Mouse (Mus musculus) T-helper 1 cell (primary cell): Measurements from ENCODE around the gene Cobl.

Experiments
- in situ Hi-C: fragments of 300-600 bp; cut with MboI, MseI; formaldehyde crosslinking; loops from one replicate; pipeline ENCODE4 v1.15.1; 2025; ENCODE audit warnings: high pct_unique_total_duplicates

Gene Cobl

DNA sequence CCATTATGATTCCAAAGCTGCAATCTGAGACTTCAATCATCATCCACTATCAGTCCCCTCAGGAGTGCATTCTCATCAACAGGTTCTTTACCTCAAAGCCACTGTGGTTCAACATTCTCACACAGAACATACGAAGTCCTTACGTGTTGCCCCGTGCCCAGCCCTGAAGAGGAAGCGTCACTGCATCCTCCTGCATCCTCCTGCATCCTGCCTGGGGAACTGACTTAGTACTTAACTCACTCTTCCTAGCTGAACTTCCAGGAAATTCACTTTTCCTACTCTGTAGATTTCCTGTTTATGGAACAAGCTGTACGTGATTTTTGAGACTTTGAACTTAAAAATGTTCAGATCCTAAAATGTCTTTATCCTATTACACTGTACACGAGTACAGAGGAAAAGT lies 153.3 kb downstream of the Cobl start:
- in situ Hi-C loops = loop anchor here (10.0 kb wide), 1 partner anchor 197 kb away; no protein-coding TSS in a partner anchor

DNA sequence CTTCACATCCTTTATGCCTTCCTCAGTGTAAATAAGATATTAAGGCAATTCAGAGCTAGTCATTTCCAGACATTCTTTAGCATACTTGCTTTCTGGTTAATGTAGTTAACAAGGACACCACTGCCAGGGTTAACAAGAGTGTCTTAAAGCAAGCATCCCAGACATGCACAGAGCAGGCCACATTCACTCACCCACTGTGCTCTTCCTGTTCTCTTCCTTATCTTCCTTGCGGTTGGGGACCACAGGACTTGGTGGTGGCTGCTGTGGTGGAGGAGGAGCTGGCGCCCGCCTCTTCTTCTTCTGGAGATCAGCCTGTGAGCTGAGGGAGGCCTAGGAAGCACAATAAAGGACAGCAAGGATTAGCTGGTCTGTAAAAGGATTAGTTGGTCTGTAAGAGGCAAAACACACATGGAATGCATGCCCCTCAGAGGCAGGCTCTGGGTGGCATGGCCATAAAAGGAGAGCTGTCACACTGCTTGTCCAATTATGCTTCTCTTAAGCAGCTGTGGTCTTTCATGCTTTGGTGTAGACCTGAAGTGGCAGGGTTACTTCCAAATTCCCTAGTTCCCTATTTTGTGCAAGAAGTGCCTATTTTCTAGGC lies 155.2 kb downstream of the Cobl start:
- in situ Hi-C loops = loop anchor here (10.0 kb wide), 1 partner anchor 195 kb away; no protein-coding TSS in a partner anchor

DNA sequence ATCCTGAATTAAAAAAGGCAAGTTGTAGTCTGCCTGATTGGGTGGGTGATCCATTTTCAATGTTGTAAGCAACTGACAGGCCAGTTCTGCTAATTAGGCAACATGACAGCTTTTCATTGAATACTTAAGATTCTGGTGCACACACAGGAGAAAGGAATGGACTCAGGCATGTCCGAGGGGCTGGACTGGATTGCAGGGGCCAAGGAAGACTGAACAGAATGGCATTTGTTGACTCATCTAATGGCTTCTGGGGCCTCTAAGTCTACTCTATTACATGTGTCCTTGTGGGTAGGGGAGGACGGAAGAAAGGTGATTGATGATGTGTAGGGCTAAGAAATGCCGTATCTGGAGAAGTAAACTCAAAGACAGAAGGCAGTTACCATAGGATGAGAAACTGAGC lies 159.9 kb downstream of the Cobl start:
- in situ Hi-C loops = no loop called here

DNA sequence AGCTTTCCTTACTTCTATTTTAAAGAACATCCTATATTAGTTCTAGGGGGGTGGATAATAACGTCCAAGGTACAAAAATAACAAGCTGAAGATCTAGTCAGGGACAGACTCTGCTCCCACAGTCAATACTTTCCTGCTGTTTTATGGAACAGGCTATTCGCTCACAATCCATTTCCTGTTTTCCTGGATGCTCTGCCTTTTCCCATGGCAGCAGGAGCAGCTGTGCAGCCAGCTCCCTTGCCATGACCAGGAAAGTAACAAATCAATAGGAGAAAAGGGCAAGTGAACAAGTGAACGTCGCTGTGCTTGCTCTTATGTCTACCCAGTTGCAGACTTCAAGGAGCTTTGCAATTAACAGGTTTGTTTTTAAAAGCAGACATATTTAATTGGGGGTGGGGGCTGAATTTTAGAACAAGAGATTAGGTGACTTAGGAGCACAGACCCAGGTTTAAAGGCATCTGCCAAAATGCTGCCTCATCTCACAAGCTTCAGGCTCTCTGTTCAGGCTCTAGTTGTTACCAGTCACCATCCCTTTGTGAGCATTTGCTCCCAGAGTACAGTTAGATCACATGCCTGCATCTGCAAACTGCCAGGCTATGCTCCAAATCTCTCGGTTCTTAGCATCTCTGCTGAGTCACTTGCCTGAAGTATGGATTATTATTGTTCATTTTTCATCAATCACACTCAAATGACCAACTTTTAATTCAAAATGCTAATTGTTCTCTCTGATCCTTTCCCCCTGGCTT lies 164.9 kb downstream of the Cobl start:
- in situ Hi-C loops = loop anchor here (25.0 kb wide), 1 partner anchor 488 kb away; the partner anchor contains the start of gene Fignl1

DNA sequence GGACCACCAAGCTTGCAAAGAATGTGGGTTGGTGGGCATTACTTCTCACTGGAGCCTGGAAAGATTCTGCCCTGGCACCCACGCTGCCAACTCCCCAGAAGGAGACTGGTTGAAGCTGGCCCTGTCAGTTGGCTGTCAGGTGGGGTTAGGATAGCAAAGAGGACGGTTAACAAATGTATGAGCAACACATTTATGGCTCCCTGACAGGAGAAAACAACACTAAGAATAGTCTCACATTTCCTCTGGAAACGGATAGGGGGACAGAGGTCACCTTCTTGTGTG lies 173.2 kb downstream of the Cobl start:
- in situ Hi-C loops = loop anchor here (25.0 kb wide), 1 partner anchor 479 kb away; the partner anchor contains the start of gene Fignl1

DNA sequence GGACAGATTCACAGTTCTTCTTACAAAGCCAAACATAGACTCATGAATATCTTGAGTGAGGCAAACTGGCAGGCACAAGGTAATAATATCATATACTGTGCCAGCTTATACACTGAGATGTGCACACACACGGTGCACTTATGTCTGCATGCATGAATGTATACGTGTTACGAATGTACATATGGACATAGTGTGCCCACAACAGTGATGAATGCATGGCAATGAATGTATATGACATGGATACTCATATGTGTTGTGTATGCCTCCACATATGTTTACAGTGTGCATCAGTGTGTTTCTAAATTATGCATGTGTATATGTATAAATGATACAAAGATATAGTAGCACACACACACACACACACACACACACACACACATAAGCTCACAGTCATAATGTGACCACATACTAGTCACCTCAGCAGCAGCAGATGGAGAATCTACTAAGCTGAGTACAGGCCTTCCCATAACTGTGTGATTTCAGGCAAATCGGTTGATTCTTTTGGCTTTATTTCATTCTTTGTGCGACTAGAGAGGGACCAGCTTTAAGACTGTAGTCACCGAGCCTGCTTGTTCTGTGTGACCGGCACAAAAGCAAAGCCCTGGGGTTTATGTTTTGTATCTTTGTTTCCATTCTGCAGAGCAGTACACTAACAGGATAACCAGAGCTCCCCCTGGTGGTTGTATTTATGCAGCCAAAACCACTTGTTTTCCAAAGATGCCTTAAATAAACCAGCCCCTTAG lies 173.7 kb downstream of the Cobl start:
- in situ Hi-C loops = loop anchor here (25.0 kb wide), 1 partner anchor 479 kb away; the partner anchor contains the start of gene Fignl1

DNA sequence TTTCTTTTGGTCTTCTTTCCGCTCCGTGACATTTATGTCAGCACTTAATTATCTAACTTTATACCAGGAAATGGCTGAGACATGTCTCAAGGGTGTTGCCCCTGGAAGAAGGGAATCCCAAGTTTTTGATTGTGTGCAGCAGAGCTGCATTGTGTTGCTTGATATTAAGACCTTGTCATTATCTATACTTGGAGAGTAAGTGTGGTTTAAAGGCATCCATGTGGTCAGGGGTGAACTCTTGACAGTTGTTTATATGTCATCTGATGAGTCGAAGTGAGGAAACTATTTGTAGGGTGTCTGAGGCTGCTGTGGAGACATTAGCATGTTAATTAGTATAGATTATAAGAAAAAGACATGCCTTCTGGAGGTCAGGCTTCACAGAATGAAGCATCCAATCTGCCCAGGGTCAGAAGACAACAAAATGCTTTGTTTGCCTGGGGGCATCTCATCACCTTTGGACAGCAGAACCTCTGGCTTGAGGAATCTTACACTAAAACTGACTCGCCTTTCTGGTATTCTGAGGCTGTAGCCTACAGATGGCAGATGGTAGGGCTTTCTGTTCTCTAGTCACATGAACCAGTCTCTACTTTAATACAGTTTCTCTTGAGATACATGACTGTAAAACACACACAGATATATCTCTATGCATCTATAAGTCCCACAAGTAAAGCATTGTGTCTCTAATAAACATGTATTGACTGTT lies 179.3 kb downstream of the Cobl start:
- in situ Hi-C loops = loop anchor here (10.0 to 25.0 kb wide), 2 partner anchors 431 to 473 kb away; partner anchors contain the start of gene Fignl1

DNA sequence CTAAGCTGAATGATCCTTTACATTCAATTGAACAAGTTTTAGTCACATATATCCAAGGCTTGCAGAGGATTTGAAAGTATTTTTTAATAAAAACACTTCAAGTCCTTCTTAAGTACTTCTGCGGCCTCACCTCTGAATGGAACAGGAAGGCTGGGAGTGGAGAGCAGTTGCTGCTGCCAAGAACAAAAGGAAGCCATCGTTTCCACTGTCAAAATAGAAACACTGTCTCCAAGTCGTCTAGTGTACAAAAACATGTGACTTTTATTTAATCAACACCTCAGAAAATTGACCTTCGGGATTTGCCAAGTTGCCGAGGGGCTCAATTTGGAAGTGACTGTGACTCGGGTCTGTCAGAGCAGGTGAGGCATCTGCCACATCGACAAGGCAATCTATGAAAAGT lies 184.0 kb downstream of the Cobl start:
- in situ Hi-C loops = loop anchor here (10.0 to 25.0 kb wide), 2 partner anchors 426 to 468 kb away; partner anchors contain the start of gene Fignl1

DNA sequence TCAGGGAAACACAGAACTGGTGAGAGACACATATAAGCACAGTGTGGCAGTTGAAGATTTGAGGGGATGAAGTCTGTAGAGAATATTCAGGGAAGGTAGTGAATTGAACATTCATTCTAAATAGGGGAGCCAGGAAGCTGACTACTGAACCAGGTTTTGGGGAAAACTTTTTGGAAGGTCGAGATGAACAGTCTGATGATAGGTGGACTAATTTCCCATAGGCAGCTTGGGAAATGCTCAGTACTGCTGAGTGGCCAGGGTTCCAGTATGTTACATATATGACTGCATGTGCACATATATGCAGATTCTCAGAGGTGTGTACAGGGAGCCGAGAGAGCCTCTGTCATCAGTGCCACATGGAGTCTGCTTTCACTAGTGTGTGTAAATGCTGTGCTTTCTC lies 190.5 kb downstream of the Cobl start:
- in situ Hi-C loops = no loop called here

DNA sequence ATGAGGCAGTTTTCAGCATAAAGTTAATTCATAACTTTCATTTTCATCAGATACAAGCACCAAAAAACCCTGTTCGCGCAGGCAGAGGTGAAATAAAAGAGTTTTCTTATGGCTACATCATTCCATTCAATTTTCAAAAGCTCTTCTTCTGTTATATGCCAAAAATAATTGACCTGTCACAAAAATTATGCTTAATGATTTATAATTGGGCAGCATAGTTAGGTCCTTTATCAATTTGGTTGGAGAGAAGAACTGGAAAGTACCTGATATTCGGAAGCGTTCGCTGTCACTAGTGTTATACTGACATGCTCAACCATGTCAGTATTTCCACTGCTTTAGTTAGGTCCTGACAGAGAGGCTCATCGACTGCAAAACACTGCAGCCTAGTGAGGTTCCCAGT lies 191.0 kb downstream of the Cobl start:
- in situ Hi-C loops = no loop called here

DNA sequence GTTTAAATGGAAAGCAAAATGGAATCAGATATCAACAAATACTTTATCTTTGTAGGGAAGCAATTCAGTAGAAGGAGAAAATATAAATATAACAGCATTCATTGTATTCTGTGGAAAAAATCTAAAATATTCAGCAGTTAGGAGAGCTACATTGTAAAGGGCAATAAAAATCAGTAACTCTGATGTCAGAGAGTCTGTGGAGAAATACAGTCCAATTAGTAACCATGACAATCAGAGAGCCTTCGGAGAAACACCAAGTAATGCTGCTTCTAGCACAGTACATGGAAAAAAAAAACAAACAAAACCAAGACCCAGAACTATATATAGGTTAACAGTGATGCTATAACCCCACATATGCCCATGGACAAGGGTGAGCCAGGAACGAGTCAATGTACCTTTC lies 206.3 kb downstream of the Cobl start:
- in situ Hi-C loops = no loop called here

DNA sequence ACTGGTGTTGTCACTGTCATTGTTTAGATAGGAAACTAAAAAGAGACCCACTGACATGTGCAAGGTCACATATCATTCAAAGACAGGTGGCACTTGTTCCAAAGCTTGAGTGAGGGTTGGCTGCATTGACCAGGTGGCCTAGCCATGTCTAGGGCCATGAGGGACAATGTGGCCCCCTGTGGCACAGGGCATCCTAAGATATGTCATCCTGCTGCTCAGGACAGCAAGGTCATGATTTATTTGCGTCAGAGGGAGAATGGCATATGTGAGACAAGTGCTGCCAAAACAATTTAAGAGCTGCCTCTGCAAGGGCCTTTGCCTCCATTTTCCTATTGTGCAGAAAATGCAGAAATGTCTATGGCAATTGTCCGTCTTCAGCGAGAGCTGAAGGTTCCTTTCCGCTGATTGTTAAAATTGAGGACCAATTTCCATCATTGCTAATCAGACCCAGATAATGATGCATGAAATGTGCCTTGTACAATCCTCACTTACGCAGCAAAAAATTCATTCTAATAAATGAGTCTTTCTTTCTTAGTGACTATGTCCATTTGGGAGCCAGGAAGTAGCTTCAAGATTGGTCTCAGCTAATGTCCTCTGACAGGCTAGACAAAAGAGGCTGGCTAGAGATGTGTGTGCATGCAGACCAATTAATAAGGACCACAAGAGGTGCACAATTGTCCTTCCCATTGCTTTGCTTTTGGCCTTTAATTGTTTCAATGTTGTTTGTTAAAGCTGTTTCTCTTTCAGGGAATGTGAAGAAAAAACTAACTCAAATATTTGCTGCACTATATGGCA lies 207.2 kb downstream of the Cobl start:
- in situ Hi-C loops = no loop called here

DNA sequence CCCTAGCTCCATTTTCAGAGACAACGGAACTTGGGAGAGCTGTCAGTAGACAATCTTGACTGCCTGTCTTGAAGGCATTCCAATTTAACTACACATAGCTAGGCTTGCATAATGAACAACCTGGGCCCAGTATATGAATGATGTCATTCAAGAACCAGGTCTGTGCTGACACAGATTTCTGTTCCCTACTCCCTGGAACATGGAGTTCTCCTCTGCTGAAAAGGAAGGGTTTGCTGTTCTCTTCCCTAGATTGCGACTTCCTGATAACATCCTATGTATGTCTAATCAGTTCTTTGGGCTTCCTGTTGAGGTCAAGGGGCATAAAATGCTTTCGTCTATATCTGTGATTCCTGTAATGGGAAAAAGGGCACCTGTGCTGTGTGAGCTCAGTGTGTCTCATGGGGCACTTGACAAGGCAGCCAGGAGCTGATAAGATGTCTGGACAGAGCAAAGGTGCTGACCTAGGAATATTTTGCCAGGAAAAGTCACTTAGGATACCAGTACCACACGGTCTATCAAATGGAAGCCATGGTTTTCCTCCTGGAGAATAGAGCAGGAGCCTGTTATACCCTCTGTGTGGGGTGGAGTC lies 219.3 kb downstream of the Cobl start:
- in situ Hi-C loops = no loop called here

DNA sequence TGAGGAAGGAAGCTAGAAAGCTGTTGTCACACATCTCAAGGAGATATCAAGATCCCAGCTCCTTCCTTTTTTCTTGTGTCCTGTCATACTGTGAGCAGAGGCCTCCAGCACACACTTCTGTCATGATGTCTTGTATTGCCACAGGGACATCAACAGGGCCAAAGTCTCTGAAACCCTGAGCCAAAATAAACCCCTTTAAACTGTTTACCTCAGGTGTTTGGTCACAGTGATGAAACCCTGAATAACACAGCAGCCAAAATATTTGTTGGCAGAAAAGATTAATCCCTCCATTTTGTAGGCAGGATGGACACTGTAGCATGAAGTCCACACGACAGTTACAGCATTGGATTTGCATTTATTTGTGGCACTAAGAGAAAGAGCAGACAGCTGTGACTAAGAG lies 228.4 kb downstream of the Cobl start:
- in situ Hi-C loops = no loop called here

DNA sequence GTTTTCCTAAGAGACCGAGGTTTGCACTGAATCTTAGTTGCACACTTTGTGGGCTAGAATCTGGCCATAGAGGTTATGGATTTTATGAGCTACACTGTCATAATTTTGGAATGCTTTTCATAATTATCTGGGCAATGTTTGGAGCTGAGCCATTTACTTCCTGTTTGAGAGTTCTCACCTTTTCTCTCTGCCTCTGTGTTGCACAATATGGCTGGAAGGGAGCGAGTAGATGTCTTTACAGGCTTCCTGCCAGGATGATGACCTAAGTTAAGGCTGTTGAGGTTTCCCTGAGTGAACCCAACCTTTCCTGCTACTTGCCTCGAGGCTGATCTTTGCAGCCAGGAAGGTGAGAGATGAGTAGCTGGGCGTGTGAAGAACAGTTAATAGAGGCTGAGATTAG lies 229.9 kb downstream of the Cobl start:
- in situ Hi-C loops = no loop called here

DNA sequence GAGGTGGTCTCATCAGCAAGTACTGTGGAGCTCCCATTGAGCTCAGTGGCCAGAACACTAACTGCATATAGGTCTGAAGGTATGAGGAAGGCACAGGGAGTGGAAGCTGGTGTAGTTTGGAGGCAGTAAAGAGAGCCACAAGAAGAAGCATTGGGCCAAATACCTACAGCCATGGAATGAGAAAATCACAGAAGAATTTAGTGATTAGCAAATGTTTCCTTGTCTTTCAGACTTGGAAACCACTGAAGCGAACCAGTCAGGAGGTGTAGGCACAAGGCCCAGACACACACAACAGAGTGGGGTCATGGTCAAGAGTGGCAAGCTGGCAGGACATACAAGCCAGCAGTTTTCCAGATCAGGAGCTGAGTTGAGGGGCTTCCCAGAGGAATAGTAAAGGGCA lies 230.6 kb downstream of the Cobl start:
- in situ Hi-C loops = no loop called here

DNA sequence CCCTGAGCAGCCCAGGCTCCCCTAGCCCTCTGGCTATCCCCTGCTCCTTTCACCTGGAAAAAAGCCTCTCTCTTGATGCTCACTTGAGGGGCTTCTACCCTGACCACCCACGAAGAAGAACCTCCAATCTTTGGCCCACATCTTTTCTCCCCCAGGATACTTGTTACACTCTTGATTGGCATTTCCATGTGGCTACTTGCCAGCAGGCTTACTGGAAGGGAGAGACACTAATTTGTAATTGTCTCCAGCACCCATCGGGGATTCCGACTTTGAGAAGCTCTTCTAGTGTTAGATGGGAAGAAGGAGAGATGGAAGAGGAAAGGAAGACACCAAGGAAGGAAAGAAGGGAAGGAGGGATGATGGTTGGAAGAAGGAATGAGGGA lies 232.0 kb downstream of the Cobl start:
- in situ Hi-C loops = no loop called here

DNA sequence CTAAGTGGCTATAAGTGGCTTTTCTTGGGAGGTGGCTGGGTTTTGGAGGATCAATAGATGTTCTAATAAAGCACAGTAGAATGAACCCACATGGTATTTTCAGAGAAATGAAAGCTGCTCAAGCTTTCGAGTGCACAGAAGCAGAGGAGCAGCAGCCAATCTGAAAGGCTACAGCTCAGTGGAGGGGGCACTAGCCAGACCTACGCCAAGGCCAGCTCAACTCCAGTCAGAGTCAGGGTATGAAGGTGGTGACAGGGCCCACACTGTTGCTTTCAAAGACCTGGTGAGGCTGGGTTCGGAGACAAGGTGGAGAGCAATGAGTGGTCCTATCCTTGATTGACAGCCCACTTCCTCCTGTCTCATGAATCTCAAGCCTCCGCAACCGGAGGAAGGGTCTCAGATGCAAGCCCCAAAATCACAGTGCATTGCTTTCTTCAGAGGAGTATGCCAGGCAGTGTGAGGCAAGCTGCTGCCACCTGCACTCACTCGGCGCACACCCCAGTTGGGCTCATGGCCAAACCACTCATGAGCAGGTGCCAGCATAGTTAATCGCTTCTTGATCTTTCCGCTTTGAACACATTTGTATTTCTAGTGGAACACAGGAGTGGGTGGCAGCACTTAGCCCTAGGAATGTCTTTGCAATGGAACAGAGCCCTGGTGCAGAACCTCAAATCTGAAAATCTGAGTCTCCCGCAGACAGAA lies 232.6 kb downstream of the Cobl start:
- in situ Hi-C loops = no loop called here

DNA sequence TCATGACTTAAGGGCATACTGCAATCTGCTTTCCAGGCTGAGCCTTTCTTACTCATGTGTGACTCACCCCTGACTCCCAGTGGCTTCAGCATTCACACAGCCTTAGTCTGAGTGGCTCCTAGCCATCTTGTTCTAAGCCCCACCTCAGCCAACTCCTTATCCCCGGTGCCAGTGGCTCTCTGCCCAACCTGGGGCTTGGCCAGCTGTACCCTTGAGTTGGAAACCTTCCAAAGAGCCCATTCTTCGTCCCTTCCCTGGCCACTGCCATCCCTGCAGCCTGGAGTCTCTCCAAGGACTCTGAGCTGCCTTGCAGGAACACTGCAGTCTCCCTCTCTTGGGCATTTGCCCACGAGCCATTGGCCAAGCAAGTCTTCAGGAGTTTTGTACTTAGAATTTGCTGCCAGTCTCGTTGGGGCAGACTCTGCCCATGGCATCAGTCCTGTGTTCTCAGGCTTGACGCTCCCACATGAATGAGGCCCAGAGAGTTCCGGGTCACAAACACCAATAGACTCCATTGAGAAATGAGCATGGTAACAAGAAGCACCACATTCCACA lies 233.2 kb downstream of the Cobl start:
- in situ Hi-C loops = no loop called here

DNA sequence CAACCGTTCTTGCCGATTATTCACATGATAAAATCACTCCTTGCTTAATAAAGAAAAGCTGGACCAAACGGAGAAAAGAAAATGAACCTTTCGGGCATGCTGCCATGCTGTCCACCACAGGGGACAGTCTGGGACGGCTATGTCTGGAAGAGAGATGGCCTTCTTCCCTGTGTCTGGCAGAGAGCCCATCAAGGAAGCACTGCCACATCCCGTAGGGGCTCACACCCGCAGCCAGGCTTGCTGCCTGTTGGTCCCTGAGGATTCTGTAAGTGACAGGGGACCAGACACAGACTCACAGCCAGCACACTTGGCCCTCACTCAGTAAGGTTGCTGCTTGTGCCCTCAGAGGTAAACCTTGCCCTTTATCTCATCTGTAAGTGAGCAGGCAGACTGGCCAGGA lies 235.3 kb downstream of the Cobl start:
- in situ Hi-C loops = no loop called here
